Mouse (Mus musculus) mouse embryonic stem cell (cell line): ENCODE measurements at regions not wholly inside any gene's neighbourhood (a gene's known extent, or its start where the extent isn't known, plus 50 kb on each side); places are given as distances from the start of the nearest gene placed in this dataset.

Experiments used
- in situ Hi-C, 2 experiments: fragments of 300-500 bp; cut with MboI; formaldehyde crosslinking; loops; 1 replicate in 1 of 2; 3 replicates in 1 of 2; pipeline ENCODE4 v1.14.3; 2019 to 2020; ENCODE audit warnings: low sequenced_read_pairs in 2 of 2, low pct_unique_long_range_greater_than_20kb in 1 of 2, mixed read lengths in 1 of 2; ENCODE audit not compliant: unreplicated experiment in 1 of 2

GRCm38 (mm10) chr2:174025181-174025870 is 50.8 kb upstream of the Stx16 start:
- in situ Hi-C loops = no loop called here
